Mouse (Mus musculus): ENCODE measurements around the gene Hoxa6. TPM values are rescaled to one million over a fixed set of nuclear protein-coding genes. Genes with fewer than 3 reads are reported as not detected.

Gene Hoxa6
- polyA plus RNA-seq, 1 experiment from 2014 or later: 1.7 TPM

- Histone ChIP-seq H3K9me3 (no peaks in the 10 kb centered on the region), H3K9ac (no peak overlapping the region), H3K4me3 (replicated peaks) (peak overlapping the region; percentile 5; the same call in 1 of the 2 replicates), H3K27ac (no peak overlapping the region), H3K36me3 (no peaks in the 10 kb centered on the region), H3K27me3 (replicated peaks) (peaks cover 93% of the 10 kb centered on the region), H3K4me1 (peaks cover 18% of the 10 kb centered on the region), H3K4me2 (peak overlapping the region; percentile 10; the same call in 1 of the 2 replicates)
- no peak for ATAC-seq (ENCODE audit: insufficient read depth, low FRiP score, low read depth)
- 15% methylated on average over 24 of the region's 24 CpGs for WGBS
These were observed 15.6 kb upstream of the Hoxa6 start for GRCm38 (mm10) chr6:52223939-52224760.

- Histone ChIP-seq H3K9ac (no peak overlapping the region), H3K9me3 (no peaks in the 10 kb centered on the region), H3K4me3 (replicated peaks) (no peak overlapping the region), H3K4me1 (peaks cover 16% of the 10 kb centered on the region), H3K36me3 (no peaks in the 10 kb centered on the region), H3K27me3 (replicated peaks) (peaks cover 95% of the 10 kb centered on the region), H3K4me2 (no peak overlapping the region), H3K27ac (no peak overlapping the region)
- 35% methylated on average over 13 of the region's 13 CpGs for WGBS
- ATAC-seq (ENCODE audit: insufficient read depth, low FRiP score, low read depth): no peak
These were observed 14.2 kb upstream of the Hoxa6 start for GRCm38 (mm10) chr6:52222729-52223128.

- Histone ChIP-seq H3K4me2 (peak overlapping the region; percentile 97), H3K4me3 (replicated peaks) (peak overlapping the region; percentile 57), H3K36me3 (no peaks in the 10 kb centered on the region), H3K27ac (0 out of 2 replicates have a peak overlapping the region, but pooled peaks have one; percentile 5), H3K4me1 (peaks cover 20% of the 10 kb centered on the region), H3K9me3 (no peaks in the 10 kb centered on the region), H3K9ac (no peak overlapping the region), H3K27me3 (replicated peaks) (peaks cover 94% of the 10 kb centered on the region)
- no peak for ATAC-seq (ENCODE audit: insufficient read depth, low FRiP score, low read depth)
- WGBS: 17% methylated on average over 21 of the region's 21 CpGs
These were observed 13.6 kb upstream of the Hoxa6 start for GRCm38 (mm10) chr6:52221993-52222685.

GRCm38 (mm10) chr6:52221337-52221992 is 12.9 kb upstream of the Hoxa6 start, which contains the start of gene Hoxa7:
Gene Hoxa7, minus strand, starts transcription at chr6:52221854.
- peak within 1 kb of the TSS; percentile 97 for H3K4me2 ChIP-seq
- ATAC-seq (ENCODE audit: insufficient read depth, low FRiP score, low read depth): peak; percentile 68; the same call in 1 of the 2 replicates
- H3K9me3 ChIP-seq: no peaks in the 10 kb centered on the region
- H3K36me3 ChIP-seq: no peaks in the 10 kb centered on the region
- H3K9ac ChIP-seq: peak within 1 kb of the TSS; percentile 19; the same call in 1 of the 2 replicates
- peaks cover 93% of the 10 kb centered on the region for H3K27me3 ChIP-seq (replicated peaks)
- H3K4me3 ChIP-seq (replicated peaks): peak within 1 kb of the TSS; percentile 57
- under 1% methylated on average over 46 of the region's 46 CpGs for WGBS
- H3K4me1 ChIP-seq: peaks cover 24% of the 10 kb centered on the region
- peak within 1 kb of the TSS; percentile 44; the same call in 1 of the 2 replicates for H3K27ac ChIP-seq

- H3K27ac ChIP-seq: 0 out of 2 replicates have a peak overlapping the region, but pooled peaks have one; percentile 44
- H3K4me2 ChIP-seq: peak overlapping the region; percentile 97
- peaks cover 93% of the 10 kb centered on the region for H3K27me3 ChIP-seq (replicated peaks)
- no peaks in the 10 kb centered on the region for H3K9me3 ChIP-seq
- peaks cover 24% of the 10 kb centered on the region for H3K4me1 ChIP-seq
- H3K4me3 ChIP-seq (replicated peaks): peak overlapping the region; percentile 57
- ATAC-seq (ENCODE audit: insufficient read depth, low FRiP score, low read depth): no peak
- H3K9ac ChIP-seq: no peak overlapping the region
- WGBS: 23% methylated on average over 12 of the region's 12 CpGs
- no peaks in the 10 kb centered on the region for H3K36me3 ChIP-seq
These were observed 12.4 kb upstream of the Hoxa6 start for GRCm38 (mm10) chr6:52220865-52221310.

GRCm38 (mm10) chr6:52220003-52220864 is 11.7 kb upstream of the Hoxa6 start:
- no peak for ATAC-seq (ENCODE audit: insufficient read depth, low FRiP score, low read depth)
- H3K4me2 ChIP-seq: peak overlapping the region; percentile 19; the same call in 1 of the 2 replicates

GRCm38 (mm10) chr6:52219234-52219942 is 10.9 kb upstream of the Hoxa6 start:
- Histone ChIP-seq H3K9me3 (no peaks in the 10 kb centered on the region), H3K27ac (no peak overlapping the region), H3K4me3 (replicated peaks) (no peak overlapping the region; the same call in 1 of the 2 replicates), H3K9ac (no peak overlapping the region), H3K4me1 (peaks cover 15% of the 10 kb centered on the region), H3K27me3 (replicated peaks) (peaks cover 92% of the 10 kb centered on the region), H3K36me3 (no peaks in the 10 kb centered on the region), H3K4me2 (no peak overlapping the region)
- ATAC-seq (ENCODE audit: insufficient read depth, low FRiP score, low read depth): no peak
- WGBS: 48% methylated on average over 9 of the region's 9 CpGs

More at GRCm38 (mm10) chr6:52220003-52220864, 11.7 kb upstream of the Hoxa6 start:
- Histone ChIP-seq H3K4me3 (replicated peaks) (peak overlapping the region; percentile 57; the same call in 1 of the 2 replicates), H3K27ac (peak overlapping the region; percentile 4; the same call in 1 of the 2 replicates), H3K4me1 (peaks cover 18% of the 10 kb centered on the region), H3K27me3 (replicated peaks) (peaks cover 92% of the 10 kb centered on the region), H3K36me3 (no peaks in the 10 kb centered on the region), H3K9me3 (no peaks in the 10 kb centered on the region), H3K9ac (no peak overlapping the region)
- WGBS: 33% methylated on average over 32 of the region's 32 CpGs

GRCm38 (mm10) chr6:52218643-52219215 is 10.2 kb upstream of the Hoxa6 start:
- Histone ChIP-seq H3K9me3 (no peaks in the 10 kb centered on the region), H3K9ac (no peak overlapping the region), H3K4me3 (replicated peaks) (no peak overlapping the region), H3K27ac (no peak overlapping the region), H3K4me2 (0 out of 2 replicates have a peak overlapping the region, but pooled peaks have one; percentile 55), H3K36me3 (no peaks in the 10 kb centered on the region), H3K4me1 (peaks cover 15% of the 10 kb centered on the region), H3K27me3 (replicated peaks) (peaks cover 92% of the 10 kb centered on the region)
- WGBS: 24% methylated on average over 14 of the region's 14 CpGs
- no peak for ATAC-seq (ENCODE audit: insufficient read depth, low FRiP score, low read depth)

- no peak for ATAC-seq (ENCODE audit: insufficient read depth, low FRiP score, low read depth)
- Histone ChIP-seq H3K36me3 (no peaks in the 10 kb centered on the region), H3K27ac (0 out of 2 replicates have a peak overlapping the region, but pooled peaks have one; percentile 19), H3K4me1 (peaks cover 16% of the 10 kb centered on the region), H3K9ac (no peak overlapping the region), H3K27me3 (replicated peaks) (peaks cover 91% of the 10 kb centered on the region), H3K9me3 (no peaks in the 10 kb centered on the region), H3K4me3 (replicated peaks) (peak overlapping the region; percentile 36), H3K4me2 (peak overlapping the region; percentile 55)
- 14% methylated on average over 23 of the region's 23 CpGs for WGBS
These were observed 9.5 kb upstream of the Hoxa6 start for GRCm38 (mm10) chr6:52217895-52218642.

Measured in stomach, embryonic 15.5 days (tissue).